Mouse (Mus musculus): Measurements from ENCODE around the gene Gbf1. TPM values are rescaled to one million over a fixed set of nuclear protein-coding genes. Genes with fewer than 3 reads are reported as not detected.

The Gbf1 gene
- polyA plus RNA-seq, 1 experiment = 71.0 TPM

- DNase-seq (ENCODE audit: low read depth) = no peak
Observed at GRCm38 (mm10) chr19:46300294-46301045, 148.2 kb downstream of the Gbf1 start.

- DNase-seq (ENCODE audit: low read depth) = no peak
Observed at GRCm38 (mm10) chr19:46302551-46302950, 150.2 kb downstream of the Gbf1 start.

- no peak for DNase-seq (ENCODE audit: low read depth)
Observed at GRCm38 (mm10) chr19:46303251-46304215, 151.2 kb downstream of the Gbf1 start.

- no peak for DNase-seq (ENCODE audit: low read depth)
Observed at GRCm38 (mm10) chr19:46304216-46304841, 152.0 kb downstream of the Gbf1 start, which contains the start of gene Nfkb2. TSS of gene Nfkb2 (plus strand) at chr19:46304320.

GRCm38 (mm10) chr19:46304908-46305333 lies 152.6 kb downstream of the Gbf1 start:
- DNase-seq (ENCODE audit: low read depth) = no peak

GRCm38 (mm10) chr19:46305432-46306267 lies 153.3 kb downstream of the Gbf1 start:
- no peak for DNase-seq (ENCODE audit: low read depth)

- DNase-seq (ENCODE audit: low read depth) = no peak
Observed at GRCm38 (mm10) chr19:46306268-46306610, 153.9 kb downstream of the Gbf1 start.

GRCm38 (mm10) chr19:46306751-46307289 lies 154.5 kb downstream of the Gbf1 start:
- DNase-seq (ENCODE audit: low read depth) = no peak

- no peak for DNase-seq (ENCODE audit: low read depth)
Observed at GRCm38 (mm10) chr19:46307781-46308180, 155.5 kb downstream of the Gbf1 start.

GRCm38 (mm10) chr19:46308303-46308702 lies 156.0 kb downstream of the Gbf1 start:
- no peak for DNase-seq (ENCODE audit: low read depth)

GRCm38 (mm10) chr19:46308706-46309435 lies 156.6 kb downstream of the Gbf1 start:
- DNase-seq (ENCODE audit: low read depth) = no peak

GRCm38 (mm10) chr19:46309651-46310305 lies 157.5 kb downstream of the Gbf1 start:
- DNase-seq (ENCODE audit: low read depth) = no peak

- no peak for DNase-seq (ENCODE audit: low read depth)
Observed at GRCm38 (mm10) chr19:46310312-46310865, 158.1 kb downstream of the Gbf1 start.

GRCm38 (mm10) chr19:46311341-46311740 lies 159.0 kb downstream of the Gbf1 start:
- no peak for DNase-seq (ENCODE audit: low read depth)

GRCm38 (mm10) chr19:46312566-46312965 lies 160.3 kb downstream of the Gbf1 start:
- no peak for DNase-seq (ENCODE audit: low read depth)

- DNase-seq (ENCODE audit: low read depth) = no peak
Observed at GRCm38 (mm10) chr19:46313116-46313515, 160.8 kb downstream of the Gbf1 start.

- DNase-seq (ENCODE audit: low read depth) = no peak
Observed at GRCm38 (mm10) chr19:46313591-46313990, 161.3 kb downstream of the Gbf1 start.

GRCm38 (mm10) chr19:46314151-46314601 lies 161.9 kb downstream of the Gbf1 start:
- no peak for DNase-seq (ENCODE audit: low read depth)
